Mouse (Mus musculus) small intestine, adult 2 months (tissue): ENCODE measurements around the gene Oxnad1. TPM values are rescaled to one million over a fixed set of nuclear protein-coding genes. Genes with fewer than 3 reads are reported as not detected.
"Not testable (repeated sequence)": the region's sequence is repeated elsewhere in the genome, so short reads cannot be mapped to it uniquely, and the experiment has no call there.

ENCODE experiments used
- H3K27ac ChIP-seq: fragments of 200-500 bp; 2 replicates; pipeline ENCODE4 v1.5.1; 2012; ENCODE audit warnings: low read depth, low read length, control low read depth, inconsistent platforms; ENCODE audit not compliant: insufficient read depth
- H3K27me3 ChIP-seq: fragments of 200-500 bp; 2 replicates; pipeline ENCODE4 v1.6.1; 2012; ENCODE audit warnings: mild to moderate bottlenecking, moderate library complexity, low read length, inconsistent platforms; ENCODE audit not compliant: control insufficient read depth, insufficient read depth
- H3K36me3 ChIP-seq: fragments of 200-500 bp; 2 replicates; pipeline ENCODE4 v1.6.1; 2012; ENCODE audit warnings: mild to moderate bottlenecking, low read length, control low read depth, inconsistent platforms; ENCODE audit not compliant: control insufficient read depth, insufficient read depth
- H3K4me1 ChIP-seq: fragments of 200-500 bp; 2 replicates; pipeline ENCODE4 v1.6.1; 2012; ENCODE audit warnings: low read length, inconsistent platforms, mixed read lengths; ENCODE audit not compliant: control insufficient read depth, insufficient read depth, insufficient read length
- H3K4me3 ChIP-seq: fragments of 200-500 bp; 2 replicates; pipeline ENCODE4 v1.5.1; 2012; ENCODE audit warnings: low read depth, mild to moderate bottlenecking, control low read depth, inconsistent platforms, low read length, moderate library complexity
- CTCF ChIP-seq: fragments of 200-500 bp; IDR thresholded peaks from 2 replicates; pipeline ENCODE4 v1.5.1; 2012; ENCODE audit warnings: low read depth, mild to moderate bottlenecking, control low read depth, inconsistent platforms, low read length, moderate library complexity, mixed read lengths; ENCODE audit not compliant: insufficient replicate concordance, insufficient read length; ENCODE audit errors: extremely low read depth
- POLR2A ChIP-seq: fragments of 200-500 bp; IDR thresholded peaks from 2 replicates; pipeline ENCODE4 v1.6.1; 2012; ENCODE audit warnings: low read depth, mild to moderate bottlenecking, control low read depth, inconsistent platforms, low read length, moderate library complexity
- WGBS: fragments of 180-500 bp; shearing (Covaris S2); methylation state at CpG from one replicate; pipeline ENCODE4 v1.1.7; 2018; 5-methylcytosine and 5-hydroxymethylcytosine counted together
- polyA plus RNA-seq: library from polyadenylated mRNA; depleted of rRNA; stranded (reverse); fragments of >200 nt; gene quantifications from 2 replicates; pipeline ENCODE4 v1.2.3, GENCODE M21; 2012

Oxnad1 gene
- polyA plus RNA-seq, 1 experiment, result 6.7 TPM

DNA sequence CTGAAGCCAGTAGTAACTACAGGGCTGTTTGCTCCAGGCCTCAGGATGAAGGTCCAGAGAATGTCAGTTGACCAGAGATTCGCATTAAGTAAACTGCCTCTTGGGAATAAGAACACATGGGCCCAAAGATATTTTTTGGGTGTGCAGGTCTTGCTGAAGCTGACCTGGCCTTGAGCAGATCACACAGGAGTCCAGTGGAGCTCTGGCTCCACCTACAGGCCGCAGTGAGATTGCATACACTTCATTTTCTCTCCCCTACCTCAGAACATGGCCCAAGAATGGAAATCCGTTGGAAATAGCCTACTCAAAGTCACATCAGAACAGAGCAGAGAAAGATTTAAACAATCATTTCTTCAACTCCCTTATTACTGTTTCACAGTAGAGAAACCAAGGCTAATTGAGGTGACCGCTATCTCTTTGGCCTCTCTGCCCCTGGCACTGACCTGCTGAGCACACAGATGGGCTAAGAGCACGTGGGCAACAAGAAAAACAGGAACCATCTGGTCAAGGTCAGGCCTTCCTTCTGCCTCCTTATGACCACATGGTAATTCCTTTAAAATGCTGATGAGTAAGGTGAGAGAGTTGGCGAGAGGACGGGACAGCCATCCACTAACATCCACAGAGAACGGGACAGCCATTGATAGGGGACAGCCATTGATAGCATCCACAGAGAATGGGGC lies 8.1 kb upstream of the Oxnad1 start:
- WGBS, result 56% methylated on average over 8 of the region's 8 CpGs
- Histone ChIP-seq H3K4me1 (no peaks in the 10 kb centered on the region), H3K27ac (no peak overlapping the region), H3K36me3 (peaks cover 10% of the 10 kb centered on the region), H3K27me3 (no peaks in the 10 kb centered on the region), H3K4me3 (no peak overlapping the region)
- peak; percentile 91 for TF ChIP-seq CTCF
- TF ChIP-seq POLR2A, result no peak

DNA sequence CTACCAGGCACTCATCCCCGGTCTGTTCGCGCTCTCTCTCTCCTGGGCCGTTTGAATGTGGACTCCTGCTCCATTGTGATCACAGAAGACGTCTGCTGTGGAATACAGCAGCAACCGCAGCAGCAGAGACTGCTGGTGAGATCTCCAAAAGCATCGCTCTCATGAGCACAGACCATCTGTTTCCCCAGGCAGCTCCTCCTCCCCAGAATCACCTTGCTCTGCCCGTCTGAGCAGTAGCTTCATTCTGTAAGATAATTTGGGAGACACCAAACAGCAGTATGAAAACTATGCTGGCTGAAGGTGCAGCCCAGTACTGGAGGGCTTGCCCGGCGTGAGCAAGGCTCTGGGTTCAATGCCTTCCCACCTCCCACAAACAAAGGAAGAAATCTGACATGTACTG lies 4.1 kb upstream of the Oxnad1 start:
- H3K27ac ChIP-seq, result no peak overlapping the region
- H3K27me3 ChIP-seq, result no peaks in the 10 kb centered on the region
- peaks cover 19% of the 10 kb centered on the region for H3K36me3 ChIP-seq
- 69% methylated on average over 10 of the region's 10 CpGs for WGBS
- no peak overlapping the region for H3K4me3 ChIP-seq
- no peaks in the 10 kb centered on the region for H3K4me1 ChIP-seq
- TF ChIP-seq POLR2A, result no peak
- no peak for TF ChIP-seq CTCF

DNA sequence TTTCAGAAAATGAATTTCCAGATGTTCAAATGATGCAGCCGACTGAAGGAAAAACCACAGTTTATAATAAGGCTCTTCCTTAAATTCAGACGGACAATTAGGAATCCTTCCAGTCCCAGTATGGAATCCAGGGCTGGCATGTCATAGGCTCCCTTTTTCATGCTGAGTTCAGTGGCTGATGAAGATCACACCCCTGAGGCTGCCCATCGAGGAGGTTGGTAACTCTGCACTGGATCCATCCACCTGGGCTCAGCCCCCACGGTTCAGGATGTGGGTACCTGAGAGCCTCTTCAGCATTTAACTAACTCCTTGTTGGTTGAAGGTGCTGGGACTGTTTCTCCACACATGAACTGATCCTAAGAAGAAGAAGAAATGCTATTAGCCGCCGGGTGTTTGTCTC lies 2.3 kb upstream of the Oxnad1 start:
- 92% methylated on average over 6 of the region's 6 CpGs for WGBS
- H3K27ac ChIP-seq, result no peak overlapping the region
- H3K36me3 ChIP-seq, result peaks cover 19% of the 10 kb centered on the region
- TF ChIP-seq CTCF (no peak), POLR2A (no peak)
- no peak overlapping the region for H3K4me3 ChIP-seq
- H3K4me1 ChIP-seq, result peaks cover 3% of the 10 kb centered on the region; the same call in 1 of the 2 replicates
- no peaks in the 10 kb centered on the region for H3K27me3 ChIP-seq

DNA sequence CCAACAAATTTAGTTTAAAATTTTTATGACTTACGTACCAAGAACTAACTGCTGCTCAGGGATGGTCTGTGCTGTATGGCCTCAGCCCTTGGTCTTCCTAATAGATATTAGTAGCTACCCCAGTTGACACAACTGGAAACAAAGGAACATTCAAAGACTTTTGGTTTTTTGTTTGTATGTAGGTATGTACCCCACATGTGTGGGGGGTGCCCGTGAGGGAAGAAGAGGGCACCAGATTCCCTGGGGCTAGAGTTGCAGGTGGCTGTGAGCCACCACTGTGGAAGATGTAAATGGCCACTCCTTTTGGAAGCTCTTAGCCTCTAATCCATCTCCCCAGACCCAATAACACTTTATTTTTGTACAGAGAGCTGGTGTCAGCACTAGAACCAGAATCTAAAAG lies 1.7 kb upstream of the Oxnad1 start:
- peaks cover 19% of the 10 kb centered on the region for H3K36me3 ChIP-seq
- no peak for TF ChIP-seq POLR2A
- TF ChIP-seq CTCF, result no peak
- 95% methylated on average over 2 of the region's 2 CpGs for WGBS
- H3K27me3 ChIP-seq, result no peaks in the 10 kb centered on the region
- peaks cover 3% of the 10 kb centered on the region; the same call in 1 of the 2 replicates for H3K4me1 ChIP-seq
- H3K27ac ChIP-seq, result no peak overlapping the region
- H3K4me3 ChIP-seq, result no peak overlapping the region

DNA sequence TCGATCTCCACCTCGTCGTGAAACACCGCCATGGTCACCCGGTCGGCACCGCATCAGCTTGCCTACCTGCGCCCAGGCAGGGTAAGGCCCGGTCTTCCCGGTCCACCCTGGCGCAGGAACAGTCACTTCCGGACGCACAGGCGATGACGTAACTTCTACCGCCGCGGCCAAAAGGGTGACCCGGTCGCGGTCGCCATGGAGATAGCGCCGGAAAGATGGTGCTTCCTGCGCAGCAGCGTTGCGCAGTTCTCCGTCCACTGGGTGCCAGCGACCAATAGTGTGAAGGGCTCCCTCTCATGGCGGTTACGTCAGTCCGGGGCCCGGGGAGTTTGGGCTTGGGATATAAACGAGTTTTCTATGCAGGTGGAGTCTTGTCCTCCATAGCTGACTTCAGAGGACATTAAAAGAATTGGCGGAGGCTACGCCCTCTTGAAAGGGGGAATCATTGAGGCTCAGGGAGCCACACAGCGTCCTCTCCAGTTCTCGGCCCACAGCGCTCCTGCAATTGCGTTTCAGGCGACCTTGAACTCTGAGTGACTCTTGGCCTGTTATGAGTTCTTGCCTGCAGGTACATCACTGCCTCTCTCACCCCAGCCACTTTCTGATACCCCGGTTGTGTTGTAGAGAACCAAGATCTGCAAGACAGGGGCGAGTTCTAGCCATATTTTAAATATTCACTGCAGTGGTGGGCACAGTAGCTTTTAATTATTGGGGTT lies 470 bp downstream of the Oxnad1 start, which contains the start of gene Dph3:
Gene Dph3, minus strand, starts transcription at position 244 of the 716 bp plus-strand sequence.
- WGBS, result under 1% methylated on average over 43 of the region's 43 CpGs
- H3K4me3 ChIP-seq, result peak within 1 kb of the TSS; percentile 76
- peak within 1 kb of the TSS; percentile 87 for H3K27ac ChIP-seq
- peaks cover 19% of the 10 kb centered on the region for H3K36me3 ChIP-seq
- peaks cover 3% of the 10 kb centered on the region; the same call in 1 of the 2 replicates for H3K4me1 ChIP-seq
- TF ChIP-seq POLR2A, result peak; percentile 86; the same call in 1 of the 2 replicates
- TF ChIP-seq CTCF, result peak; percentile 39; the same call in 1 of the 2 replicates
- H3K27me3 ChIP-seq, result no peaks in the 10 kb centered on the region

DNA sequence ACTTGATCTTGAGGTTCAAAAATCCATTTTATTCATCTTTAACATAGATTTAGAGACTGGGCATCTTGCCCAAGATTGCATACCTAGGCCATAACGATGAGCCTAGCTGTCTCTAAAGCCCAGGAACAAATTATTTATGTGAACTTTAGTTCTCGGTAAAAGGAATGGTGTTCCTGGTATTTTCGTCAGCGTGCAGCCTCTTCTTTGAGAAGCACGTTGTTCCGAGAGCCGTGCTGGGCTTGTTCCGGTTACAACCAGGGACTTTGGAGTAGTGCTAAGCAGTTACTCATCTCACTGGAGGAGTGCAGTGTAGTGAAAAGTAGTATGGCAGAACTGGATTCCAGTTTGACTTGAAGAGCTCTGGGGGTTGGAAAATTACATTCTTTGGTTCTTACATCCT lies 1.1 kb downstream of the Oxnad1 start:
- H3K27ac ChIP-seq, result peak overlapping the region; percentile 81
- peak overlapping the region; percentile 58 for H3K4me3 ChIP-seq
- peaks cover 15% of the 10 kb centered on the region for H3K36me3 ChIP-seq
- H3K27me3 ChIP-seq, result no peaks in the 10 kb centered on the region
- H3K4me1 ChIP-seq, result peaks cover 3% of the 10 kb centered on the region; the same call in 1 of the 2 replicates
- WGBS, result 6% methylated on average over 8 of the region's 8 CpGs
- TF ChIP-seq CTCF (no peak), POLR2A (no peak)

- not testable (repeated sequence) for H3K27ac ChIP-seq, H3K4me1 ChIP-seq, H3K4me3 ChIP-seq, H3K27me3 ChIP-seq
- H3K36me3 ChIP-seq, result peaks cover 11% of the 10 kb centered on the region
- WGBS, result 85% methylated on average over 7 of the region's 7 CpGs
Observed at GRCm38 (mm10) chr14:32087584-32088248, 2.5 kb downstream of the Oxnad1 start.
